Mouse (Mus musculus) layer of hippocampus, adult 18-20 months (tissue): ENCODE measurements around the gene Them7. TPM values are rescaled to one million over a fixed set of nuclear protein-coding genes. Genes with fewer than 3 reads are reported as not detected.

Source experiments
- DNase-seq, 2 experiments: peaks; one replicate each; pipeline ENCODE4 v3.0.0; 2022; ENCODE audit warnings: low spot score in 2 of 2
- long read RNA-seq: library from polyadenylated mRNA; stranded (forward); transcript quantifications from one replicate; pipeline ENCODE4 v2.0.0, GENCODE M21; 2021
- total RNA-seq, 2 experiments: library from RNA; stranded (reverse); gene quantifications; 2 replicates each; pipeline ENCODE4 v1.2.3; 2021

The Them7 gene
- total RNA-seq: not detected
- long read RNA-seq: 0 reads

DNA sequence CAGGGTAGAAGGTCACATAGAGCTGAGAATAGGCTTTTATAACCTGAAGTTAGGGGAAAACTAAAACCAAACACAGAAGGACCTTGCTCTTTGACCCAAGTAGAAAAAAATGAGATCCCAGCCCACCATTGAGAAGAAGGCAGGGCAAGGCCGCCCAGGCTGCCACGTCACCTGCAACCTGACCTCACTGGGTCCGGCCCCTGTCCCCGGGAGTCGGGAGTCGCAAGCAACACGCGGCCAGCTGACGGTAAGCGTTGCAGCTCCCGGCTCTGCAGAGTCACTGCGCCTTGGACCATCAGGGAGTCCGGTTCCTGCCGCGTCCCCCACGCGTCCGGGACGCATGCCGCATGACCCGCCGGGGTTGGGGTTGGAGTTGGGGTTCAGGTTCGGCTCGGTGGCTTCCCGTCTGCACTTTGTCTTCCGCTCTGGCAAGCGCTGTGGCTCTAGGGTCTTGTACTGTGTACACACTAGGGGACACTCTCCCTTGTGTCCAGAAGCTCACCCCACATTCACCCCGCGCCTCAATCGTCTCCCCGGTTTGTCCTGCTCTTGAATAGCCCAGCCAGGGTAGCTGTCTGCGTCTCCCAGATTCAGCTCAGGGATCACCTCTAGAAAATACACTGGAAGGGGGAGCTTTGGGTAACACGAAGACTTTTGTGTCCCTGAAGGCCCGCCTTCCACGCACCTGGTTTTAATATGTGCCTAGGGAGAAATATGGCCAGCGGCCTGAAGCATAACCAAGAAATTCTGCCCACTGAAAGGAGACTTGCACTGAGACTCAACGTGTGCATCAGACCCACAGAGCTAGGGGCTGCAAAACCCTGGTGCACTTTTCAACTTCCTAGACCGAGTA is at the start of gene Them7:
Gene Them7, plus strand, starts transcription at position 187 of the 853 bp plus-strand sequence.
- no peak for DNase-seq

DNA sequence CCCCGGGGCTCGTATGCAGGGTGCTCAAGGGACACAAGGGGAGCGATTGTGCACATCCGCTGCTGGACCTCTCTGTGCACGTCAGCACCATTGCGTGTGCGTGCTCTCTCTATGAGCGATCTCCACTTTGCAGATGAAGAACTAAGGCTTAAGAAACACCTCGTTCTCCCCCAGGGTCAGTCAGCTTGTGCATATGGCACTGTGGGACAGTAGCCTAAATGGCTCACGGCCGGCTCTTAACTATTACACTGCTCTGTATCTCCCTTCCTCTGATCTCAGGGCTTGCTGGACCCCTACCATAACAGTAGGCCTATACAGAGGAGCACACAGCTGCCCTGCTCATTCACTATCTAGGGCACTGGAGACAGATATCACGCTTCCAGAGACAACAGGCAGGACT is 45.2 kb upstream of the Them7 start:
- DNase-seq: no peak

DNA sequence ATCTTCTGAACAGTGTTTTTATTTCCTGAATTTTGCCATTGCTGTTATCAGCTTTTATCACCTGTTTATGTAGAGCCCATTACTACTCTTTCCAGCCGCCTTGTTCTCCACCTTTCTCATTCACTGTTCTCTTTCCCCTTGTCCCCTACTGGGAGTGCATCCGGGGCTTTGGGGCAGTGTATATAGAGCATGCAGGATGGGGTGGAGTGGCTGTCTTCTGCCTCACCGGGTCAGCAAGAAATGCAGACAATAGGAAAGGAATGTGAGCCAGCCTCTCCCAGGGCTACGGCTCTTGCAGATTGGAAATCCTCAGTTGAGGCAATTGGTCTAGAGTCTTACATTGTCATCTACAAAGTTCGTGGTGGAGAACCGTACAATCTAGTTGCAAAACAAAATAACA is 41.6 kb upstream of the Them7 start:
- no peak for DNase-seq

DNA sequence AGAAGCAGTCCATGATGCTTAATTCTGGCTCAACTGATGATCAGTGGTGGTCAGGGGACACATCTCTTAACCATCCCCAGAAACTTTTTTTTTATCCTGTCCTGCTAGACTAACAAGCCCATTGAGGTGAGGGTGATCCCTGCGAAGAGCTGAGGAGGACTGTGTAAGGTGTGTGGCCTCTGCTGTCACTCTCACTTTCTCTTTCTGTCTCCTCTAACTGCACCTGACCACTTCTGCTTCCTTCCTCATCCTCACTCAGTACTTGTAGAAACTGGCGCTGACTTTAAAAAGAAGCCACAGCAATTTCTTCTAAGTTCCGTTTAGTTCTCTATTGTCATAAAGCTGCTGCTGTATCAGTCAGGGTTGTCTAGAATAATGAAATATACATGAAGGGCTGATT is 39.0 kb upstream of the Them7 start:
- no peak for DNase-seq

DNA sequence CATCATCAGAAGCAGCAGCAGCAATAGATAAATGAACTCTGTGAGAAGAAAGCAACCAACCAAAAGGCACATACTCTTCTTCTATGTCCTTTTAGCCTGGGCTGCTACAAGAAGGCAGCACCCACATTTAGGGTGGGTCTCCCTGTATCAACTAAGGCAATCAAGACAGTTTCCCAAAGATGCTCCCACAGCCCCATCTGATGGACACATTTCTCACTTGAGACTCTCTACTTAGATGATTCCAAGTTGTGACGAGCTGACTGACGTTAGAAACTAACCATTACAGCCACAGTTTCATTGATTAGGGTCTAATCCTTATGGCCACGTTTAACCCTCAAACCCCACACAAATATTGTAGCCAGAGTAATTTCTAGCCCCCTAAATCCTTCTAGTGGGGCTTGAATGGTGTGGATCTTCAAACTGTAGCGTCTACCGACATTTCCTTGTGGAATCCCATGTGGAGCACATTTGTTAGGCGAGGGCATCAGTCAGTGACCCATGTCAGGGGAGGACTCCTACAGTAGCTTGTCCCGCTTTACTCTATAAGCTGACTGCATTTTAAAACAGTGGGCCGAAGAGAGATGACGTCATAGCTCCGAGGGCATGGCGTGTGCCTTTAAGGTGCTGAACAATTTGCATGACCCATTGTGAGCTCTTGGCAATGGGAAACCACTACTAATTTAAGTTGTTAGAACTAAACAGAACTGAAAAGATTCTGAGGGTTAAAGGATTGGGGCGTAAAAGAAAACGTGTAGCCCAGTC is 38.2 kb upstream of the Them7 start:
- DNase-seq: no peak

DNA sequence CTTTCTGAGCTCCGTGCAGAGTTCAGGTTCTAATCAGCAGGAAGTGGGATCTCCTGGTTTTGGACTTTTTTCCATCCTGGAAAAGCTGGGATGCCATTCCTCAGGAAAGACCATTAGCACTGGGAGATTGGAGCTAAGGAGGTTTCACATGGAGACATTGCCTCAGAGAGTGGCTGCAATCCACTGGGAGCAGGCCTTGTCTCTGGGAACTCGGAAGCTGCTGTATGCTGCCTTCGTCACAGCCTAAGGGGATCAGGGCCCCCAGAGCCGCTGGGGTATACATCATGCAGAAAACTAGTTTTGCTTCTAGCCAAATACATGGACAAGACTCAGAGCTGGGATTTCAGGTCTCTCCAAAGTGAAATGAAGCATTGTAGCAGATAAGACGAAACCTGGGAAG is 37.5 kb upstream of the Them7 start:
- DNase-seq: no peak

DNA sequence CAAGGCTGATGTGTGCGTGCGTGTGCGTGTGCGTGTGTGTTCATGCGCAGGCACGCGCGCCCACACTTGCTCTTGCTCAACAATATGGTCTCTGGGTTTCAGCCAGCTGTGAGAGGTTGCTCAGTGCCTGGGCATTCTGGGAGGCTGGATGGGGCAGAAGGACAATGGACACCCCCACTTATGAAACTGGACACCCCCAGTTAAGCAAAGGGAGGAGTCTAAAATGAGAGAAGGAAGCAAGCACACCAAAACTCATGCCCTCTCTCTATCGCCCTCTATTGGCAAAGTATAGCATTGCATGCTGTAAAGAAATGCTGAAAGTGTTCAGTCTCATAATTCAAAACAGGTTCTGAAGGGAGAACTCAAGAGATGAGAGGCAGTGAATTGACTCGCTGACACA is 35.9 kb upstream of the Them7 start:
- DNase-seq: peak in 1 of 2 experiments; percentile 2

DNA sequence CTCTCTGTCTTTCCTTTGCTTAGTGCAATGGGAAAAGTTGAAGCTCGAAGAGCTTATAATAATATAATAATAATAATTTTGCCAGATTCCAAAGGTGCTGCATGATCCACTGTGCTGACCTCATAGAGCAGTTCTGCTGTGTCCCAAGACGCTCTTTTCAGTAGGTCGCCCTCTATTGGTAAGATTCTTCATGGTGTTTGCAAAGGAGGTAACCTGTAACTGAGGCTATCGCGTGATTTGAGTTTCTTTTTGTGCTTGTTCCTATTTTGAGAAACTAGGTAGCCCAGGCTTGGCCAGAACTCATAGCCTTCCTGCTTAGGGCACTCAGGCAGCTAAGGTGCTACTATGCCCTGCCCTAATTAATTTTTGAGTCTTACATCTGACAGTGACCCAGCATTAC is 34.8 kb upstream of the Them7 start:
- peak in 1 of 2 experiments; percentile 18 for DNase-seq

DNA sequence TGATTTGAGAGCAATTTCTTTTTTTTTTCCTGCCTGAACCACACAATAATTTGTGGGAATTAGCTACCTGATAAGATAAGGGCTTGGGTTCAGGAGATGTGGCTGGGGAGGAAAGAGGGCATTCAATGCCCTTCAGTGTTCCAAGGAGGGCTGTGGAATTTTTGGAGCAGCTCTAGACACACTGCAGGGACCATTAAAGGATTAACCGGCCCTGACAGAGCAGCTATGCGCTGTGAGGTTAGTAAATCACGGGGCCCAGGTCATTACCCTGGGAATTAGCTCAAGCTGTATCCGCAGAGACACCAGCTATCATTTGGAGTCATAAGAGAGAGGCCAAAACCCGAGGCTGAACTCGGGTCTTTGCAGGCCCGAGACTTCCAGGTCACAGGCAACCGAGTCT is 24.0 kb upstream of the Them7 start:
- DNase-seq: no peak

DNA sequence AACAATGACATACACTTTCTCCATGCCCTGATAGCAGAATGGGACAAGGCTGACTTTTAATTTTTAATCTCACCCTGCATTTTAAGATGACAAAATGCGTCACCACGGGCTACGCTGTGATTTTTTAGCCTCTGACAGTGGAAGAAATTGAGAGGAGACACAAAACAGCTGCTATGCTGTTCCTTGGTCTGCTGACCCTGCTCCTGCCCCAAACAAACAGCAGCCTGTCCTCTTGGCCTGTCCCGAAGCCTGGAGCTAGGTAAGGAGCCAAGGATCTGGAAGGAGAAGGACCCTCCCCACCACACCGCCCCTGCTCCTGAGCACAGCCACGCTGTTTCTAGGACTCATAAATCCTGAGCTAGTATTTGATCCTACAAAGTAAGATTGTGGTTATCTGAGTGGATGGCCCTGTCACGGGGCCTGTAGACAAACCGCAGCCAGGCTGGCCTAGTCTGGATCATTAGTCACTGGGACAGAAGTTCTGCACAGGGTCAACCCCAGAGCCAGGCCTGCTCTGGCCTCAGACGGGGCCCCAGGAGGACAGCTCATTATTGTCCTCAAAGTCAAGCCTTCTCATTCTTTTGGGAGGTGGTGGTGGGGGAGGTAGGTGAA is 17.5 kb upstream of the Them7 start:
- DNase-seq: no peak

DNA sequence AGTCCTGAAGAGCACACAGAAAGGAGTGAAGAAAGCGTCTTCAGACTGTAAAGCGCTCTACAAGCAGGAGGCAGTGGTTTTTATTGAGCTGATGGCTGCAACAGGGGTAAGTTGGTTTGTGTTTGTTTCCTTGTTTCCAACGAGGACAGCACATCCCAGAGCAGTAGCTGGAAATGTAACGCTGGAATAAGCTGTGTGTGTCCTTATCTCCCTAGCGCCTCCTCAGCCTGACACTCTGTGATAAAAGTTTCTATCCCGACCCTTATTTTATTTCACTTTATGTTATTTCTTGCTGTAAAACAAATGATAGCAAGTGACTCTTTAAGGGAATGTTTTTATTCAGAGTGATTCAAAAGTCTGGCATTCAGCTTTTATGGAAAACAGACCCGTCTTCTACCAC is 11.3 kb upstream of the Them7 start:
- DNase-seq: no peak

DNA sequence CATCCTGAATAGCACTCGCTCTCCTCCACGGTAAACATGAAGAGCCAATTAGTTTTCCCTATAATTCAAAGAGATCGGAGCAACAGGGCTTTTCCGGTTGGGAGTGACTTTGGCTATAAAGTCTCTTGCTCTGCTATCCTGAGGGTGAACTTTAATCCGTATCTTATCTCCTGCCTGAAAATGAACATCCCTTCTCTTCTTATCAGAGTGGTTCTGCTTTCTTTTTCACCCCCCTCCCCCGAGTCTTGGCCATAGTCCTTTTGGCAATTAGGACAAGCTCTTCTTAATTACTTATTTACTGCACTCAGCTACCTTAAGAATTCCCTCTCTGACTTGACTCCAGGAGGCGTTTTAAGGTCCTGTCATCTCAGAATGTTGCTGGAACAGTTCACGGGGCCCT is 8.2 kb upstream of the Them7 start:
- no peak for DNase-seq

DNA sequence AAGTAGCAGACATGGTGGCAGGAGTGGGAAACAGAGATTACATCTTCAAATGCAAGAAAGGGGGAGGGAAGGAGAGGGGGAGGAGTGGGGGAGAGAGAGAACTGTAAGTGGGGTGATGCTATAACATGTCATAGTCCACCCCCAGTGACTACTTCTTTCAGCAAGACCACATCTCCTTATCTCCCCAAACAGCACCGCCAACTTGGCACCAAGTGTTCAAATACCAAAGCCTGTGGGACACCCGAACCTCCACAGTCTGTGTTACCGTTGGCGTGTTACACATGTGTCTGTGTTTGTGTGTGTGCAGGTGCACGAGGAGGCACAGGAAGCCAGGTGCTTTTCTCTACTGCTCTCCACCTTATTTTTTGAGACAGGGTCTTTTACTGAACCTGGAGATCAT is 4.9 kb upstream of the Them7 start:
- no peak for DNase-seq

DNA sequence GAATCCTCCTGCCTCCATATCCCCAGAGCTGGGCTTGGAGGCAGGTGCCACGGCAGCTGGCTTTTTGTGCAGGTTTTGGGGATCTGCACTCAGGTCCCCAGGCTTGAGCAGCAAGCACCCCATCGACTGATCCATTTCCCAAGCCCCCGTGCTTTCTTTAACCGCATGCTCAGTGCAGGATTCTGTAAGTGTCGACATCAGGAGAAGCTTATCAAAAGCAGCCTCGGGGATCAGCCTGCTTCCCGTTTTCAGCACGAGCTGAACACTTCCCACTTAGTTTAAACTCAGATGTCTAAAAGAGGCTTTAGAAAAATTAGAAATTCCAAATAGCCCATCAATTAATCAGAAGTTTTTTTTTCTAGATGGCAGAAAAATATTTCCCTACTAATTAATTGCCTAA is 4.5 kb upstream of the Them7 start:
- DNase-seq: no peak

DNA sequence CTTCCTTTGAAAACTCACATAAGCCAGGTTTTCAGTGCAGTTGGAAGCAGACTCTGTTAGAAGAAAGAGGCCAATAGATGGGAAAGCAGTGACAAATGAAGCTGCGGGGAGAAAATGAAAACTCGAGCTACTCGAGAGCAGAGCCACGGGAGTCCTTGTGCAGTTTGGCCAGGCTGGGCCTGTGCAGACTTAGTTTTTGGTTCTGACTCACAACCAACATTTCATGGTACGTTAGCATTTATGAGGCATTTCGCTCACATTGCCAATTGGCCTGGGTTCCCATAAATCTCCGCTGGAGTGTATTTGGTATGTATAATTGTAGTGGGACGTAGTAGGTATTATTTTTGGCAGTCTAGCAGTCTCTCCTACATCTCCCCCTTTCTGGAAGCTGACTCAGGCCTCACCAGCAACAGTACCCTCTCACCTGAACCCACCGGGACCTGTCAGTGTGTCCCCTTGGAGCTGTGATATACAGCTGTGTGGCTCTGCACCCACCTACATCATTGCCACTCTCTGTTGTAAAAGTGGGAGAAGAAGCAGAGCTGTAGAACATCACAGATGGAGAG is 3.3 kb upstream of the Them7 start:
- DNase-seq: no peak

DNA sequence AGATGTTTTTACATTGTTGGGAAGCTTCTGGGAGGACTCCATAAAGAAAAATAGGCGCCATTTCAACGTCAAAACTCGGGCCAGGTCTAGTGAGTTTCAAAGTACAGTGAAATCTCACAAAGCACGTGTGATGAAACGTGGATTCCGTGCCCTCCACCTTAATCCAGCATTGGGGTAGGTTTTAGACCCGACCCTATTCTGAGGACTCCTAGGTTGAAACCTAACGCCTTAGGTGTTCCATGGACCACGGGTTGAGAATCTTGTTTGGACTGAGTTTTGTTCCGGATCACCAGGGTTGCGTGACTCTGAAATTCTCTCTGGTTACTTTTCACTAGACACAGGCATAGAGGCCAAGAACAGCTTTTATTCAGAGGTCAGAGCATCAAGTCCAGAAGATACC is 514 bp upstream of the Them7 start:
- DNase-seq: no peak

DNA sequence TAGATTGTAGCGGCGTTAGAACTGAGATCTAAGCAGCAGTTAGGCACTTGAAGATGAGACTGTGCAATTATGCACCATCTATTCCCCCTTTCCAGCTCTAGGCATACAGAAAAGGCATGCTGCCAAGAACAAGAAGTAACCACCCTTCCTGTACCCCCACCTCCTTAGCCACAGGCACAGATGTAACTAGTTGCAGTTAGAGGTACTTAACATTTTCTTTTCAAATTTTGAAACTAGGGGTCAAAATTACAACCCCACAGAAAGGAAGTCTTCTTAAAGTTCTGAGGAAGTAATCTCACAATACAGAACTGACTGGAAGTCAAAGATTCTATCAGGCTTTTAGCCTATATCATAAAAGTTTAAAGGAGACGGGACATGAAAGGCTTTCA is 861 bp downstream of the Them7 start:
- DNase-seq: no peak

DNA sequence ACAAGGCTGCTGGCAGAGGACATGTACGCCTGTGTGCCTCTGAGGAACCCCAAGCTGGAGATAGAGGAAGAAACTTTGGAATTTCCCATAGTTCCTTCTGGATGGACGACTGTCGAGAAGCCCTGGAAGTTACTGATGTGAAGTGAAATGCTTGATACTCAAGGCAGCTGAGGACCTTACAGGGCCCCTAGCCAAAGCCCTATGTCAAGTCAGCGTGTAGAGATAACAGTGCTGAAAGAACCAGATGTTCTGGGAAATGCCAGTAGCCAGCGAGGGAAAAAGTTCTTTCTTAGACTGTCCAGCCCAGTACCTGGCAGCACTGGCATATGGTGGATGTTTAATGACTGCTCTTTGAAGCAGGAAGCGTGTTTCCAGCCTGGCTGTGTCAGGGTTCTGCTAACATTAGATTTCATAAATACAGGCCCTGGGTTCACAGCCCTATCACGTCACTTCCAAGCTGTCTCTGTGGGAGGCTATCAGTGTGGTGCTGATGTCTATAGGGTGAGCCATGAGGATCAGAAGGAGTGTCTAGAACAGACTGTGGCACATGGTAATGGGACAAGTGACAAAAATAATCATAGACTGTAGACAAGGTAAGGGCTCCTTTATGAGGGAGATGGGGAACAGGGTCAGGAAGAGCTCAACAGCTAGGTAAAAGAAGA is 2.3 kb downstream of the Them7 start:
- no peak for DNase-seq

DNA sequence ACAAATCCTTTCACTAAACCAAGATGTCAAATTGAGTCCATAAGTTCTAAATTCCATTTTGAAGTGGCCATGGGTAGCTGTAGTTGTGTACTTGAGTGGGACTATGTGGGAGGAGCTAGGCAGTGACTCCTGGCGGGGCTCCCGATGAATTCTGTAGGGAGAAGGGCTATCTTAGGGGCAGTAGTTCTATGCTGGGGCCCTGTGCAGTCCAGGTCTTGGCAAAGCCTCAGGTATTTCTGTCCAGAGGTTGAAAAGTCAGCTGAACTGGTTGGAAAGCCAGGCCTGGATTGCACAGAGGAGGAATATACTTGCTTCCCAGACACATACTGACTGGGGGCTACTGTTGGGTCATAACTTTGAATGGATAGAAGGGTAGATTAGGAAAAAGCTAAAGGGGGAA is 4.3 kb downstream of the Them7 start:
- no peak for DNase-seq

DNA sequence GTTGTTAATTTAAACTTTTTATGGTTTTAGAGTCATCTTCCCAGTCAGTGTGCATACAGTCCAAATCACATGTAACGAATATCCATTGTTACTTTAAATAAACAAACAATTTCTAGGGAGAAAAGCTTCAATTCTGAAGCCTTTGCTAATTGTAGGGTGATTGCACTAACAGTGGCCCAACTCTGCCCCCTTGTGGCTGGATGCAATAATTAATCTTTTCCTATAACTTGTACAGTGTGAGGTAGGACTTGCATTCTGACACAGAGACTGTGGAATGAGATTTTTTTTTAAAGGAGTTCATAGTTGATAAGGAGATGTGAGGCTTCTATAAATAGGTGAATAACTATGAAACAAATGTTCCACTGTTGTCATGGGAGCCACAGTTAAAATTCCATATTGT is 6.2 kb downstream of the Them7 start:
- peak; percentile 12 to 75 for DNase-seq

DNA sequence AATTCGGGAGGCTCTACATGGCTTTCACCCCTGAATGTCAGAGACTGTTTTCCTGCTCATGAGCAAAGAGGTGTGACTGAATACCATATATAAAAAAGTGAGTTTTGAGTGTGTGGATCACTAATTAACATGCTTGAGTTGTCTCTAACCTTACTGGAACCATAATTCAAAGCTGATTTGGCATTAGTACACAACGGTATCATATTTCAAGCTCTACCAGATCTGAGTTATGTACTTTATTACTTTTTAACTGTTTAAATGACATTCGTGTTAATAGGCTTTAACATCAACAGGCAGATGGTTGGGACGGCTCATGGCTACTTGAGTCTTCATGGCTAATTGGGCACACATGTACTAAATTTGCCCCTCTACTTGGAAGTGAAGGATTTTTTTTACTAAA is 8.3 kb downstream of the Them7 start:
- no peak for DNase-seq
